Mouse (Mus musculus) kidney, adult 2 months (tissue): ENCODE results near the gene Ttk.

Source experiments
- CTCF ChIP-seq: fragments of 200-500 bp; conservative IDR thresholded peaks from 2 replicates; pipeline ENCODE4 v1.5.1; 2011; ENCODE audit warnings: low read depth, mild to moderate bottlenecking, control low read depth, low read length, moderate library complexity, mixed read lengths; ENCODE audit not compliant: insufficient read depth, insufficient read length
- POLR2A ChIP-seq: fragments of 200-500 bp; IDR thresholded peaks from one replicate; pipeline ENCODE4 v1.6.1; 2011; ENCODE audit warnings: low read depth, low read length, control low read depth

GRCm38 (mm10) chr9:83907017-83907416 is 72.5 kb downstream of the Ttk start:
- TF ChIP-seq CTCF (no peak), POLR2A (no peak)
